In the genomic region with DNA sequence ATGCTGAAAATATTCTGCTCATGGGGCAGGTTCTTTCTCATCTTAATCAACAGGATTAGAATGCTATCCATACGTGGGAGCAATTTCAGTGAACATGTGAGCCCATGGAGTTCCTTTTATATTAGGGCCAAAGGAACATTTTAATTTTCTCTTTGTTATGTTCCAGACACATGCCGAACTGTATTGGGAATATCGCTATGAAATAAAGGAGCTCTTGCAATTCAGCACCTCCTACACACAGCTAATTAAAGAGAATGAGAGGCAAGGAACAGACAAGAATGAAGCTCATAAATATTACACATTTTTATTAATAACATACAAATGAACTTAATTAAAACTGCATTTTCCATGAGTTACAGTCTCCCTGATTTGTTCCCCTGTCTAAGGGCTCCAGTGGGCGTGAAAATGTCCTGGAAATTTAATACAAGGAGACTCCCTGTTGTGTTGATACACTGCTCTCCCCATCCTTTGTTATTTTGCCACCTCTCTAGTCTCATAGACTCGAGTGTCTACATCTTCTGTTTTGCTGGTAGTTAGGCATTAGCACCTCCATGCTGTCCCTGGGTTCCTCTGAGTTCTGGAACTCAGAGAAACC, we compare ENCODE assay signal across 26 mouse cellular contexts.
A peak's percentile ranks its signal among the peaks of the same experiment; 100 is the strongest.
DNase-seq lines count a peak whose midpoint lies in the region; ATAC-seq lines count a peak whose summit lies in the region.
"Had no signal": no experiment of that assay in that cellular context is flagged by ENCODE, and none has a peak within 500 bp of the region (broad histone marks: within the 10 kb centered on the region; RNA-seq: fewer than 3 reads in every experiment).

No protein-coding gene starts in this region.

- peak overlapping the region; percentile 52 for H3K27ac ChIP-seq in hindbrain, embryonic 13.5 days
- no peak overlapping the region for H3K27ac ChIP-seq in hindbrain, embryonic 12.5 days
- no peak overlapping the region for H3K27ac ChIP-seq in midbrain, embryonic 14.5 days (replicated peaks; ENCODE audit: low read depth, low read length)
- H3K27ac ChIP-seq in midbrain, embryonic 11.5 days (ENCODE audit: low read depth, low read length): no peak overlapping the region
- peak overlapping the region; percentile 17; the same call in 1 of the 2 replicates for H3K27ac ChIP-seq in midbrain, embryonic 16.5 days (ENCODE audit: low read length)
- H3K27ac ChIP-seq: embryonic facial prominence, embryonic 15.5 days; heart, embryonic 15.5 days; kidney, embryonic 15.5 days; limb, embryonic 15.5 days; liver, embryonic 15.5 days; lung, embryonic 15.5 days; neural tube, embryonic 12.5 days had no signal

- H3K27me3 ChIP-seq in hindbrain, embryonic 13.5 days: no peaks in the 10 kb centered on the region
- H3K27me3 ChIP-seq in hindbrain, embryonic 12.5 days: no peaks in the 10 kb centered on the region
- no peaks in the 10 kb centered on the region for H3K27me3 ChIP-seq in midbrain, embryonic 14.5 days (ENCODE audit: control insufficient read depth, insufficient read depth, low read length)
- H3K27me3 ChIP-seq in midbrain, embryonic 11.5 days (ENCODE audit: control insufficient read depth, insufficient read depth, low read length): no peaks in the 10 kb centered on the region
- no peaks in the 10 kb centered on the region for H3K27me3 ChIP-seq in midbrain, embryonic 16.5 days (ENCODE audit: control insufficient read depth, insufficient read depth, low read depth, low read length)
- H3K27me3 ChIP-seq: embryonic facial prominence, embryonic 15.5 days; heart, embryonic 15.5 days; kidney, embryonic 15.5 days; limb, embryonic 15.5 days; liver, embryonic 15.5 days; lung, embryonic 15.5 days; neural tube, embryonic 12.5 days had no signal

- no peak overlapping the region for H3K4me2 ChIP-seq in hindbrain, embryonic 13.5 days
- H3K4me2 ChIP-seq in hindbrain, embryonic 12.5 days (replicated peaks): no peak overlapping the region
- no peak overlapping the region for H3K4me2 ChIP-seq in midbrain, embryonic 14.5 days (ENCODE audit: low read length)
- H3K4me2 ChIP-seq in midbrain, embryonic 11.5 days: no peak overlapping the region
- H3K4me2 ChIP-seq in midbrain, embryonic 16.5 days (ENCODE audit: low read length): no peak overlapping the region
- H3K4me2 ChIP-seq: embryonic facial prominence, embryonic 15.5 days; heart, embryonic 15.5 days; kidney, embryonic 15.5 days; limb, embryonic 15.5 days; liver, embryonic 15.5 days; lung, embryonic 15.5 days; neural tube, embryonic 12.5 days had no signal

- H3K9me3 ChIP-seq in hindbrain, embryonic 13.5 days: no peaks in the 10 kb centered on the region; the same call in 1 of the 2 replicates
- H3K9me3 ChIP-seq in hindbrain, embryonic 12.5 days (replicated peaks): no peaks in the 10 kb centered on the region
- H3K9me3 ChIP-seq in midbrain, embryonic 14.5 days (ENCODE audit: control insufficient read depth, low read length): 0 out of 2 replicates have a peak, but pooled peaks cover 4% of the 10 kb centered on the region
- no peaks in the 10 kb centered on the region for H3K9me3 ChIP-seq in midbrain, embryonic 11.5 days (ENCODE audit: control insufficient read depth, low read length)
- H3K9me3 ChIP-seq in midbrain, embryonic 16.5 days (replicated peaks; ENCODE audit: control insufficient read depth, low read length, poor library complexity, severe bottlenecking): no peaks in the 10 kb centered on the region; the same call in 1 of the 2 replicates
- H3K9me3 ChIP-seq: embryonic facial prominence, embryonic 15.5 days; heart, embryonic 15.5 days; limb, embryonic 15.5 days; liver, embryonic 15.5 days; lung, embryonic 15.5 days; neural tube, embryonic 12.5 days had no signal

- no peak overlapping the region for H3K9ac ChIP-seq in hindbrain, embryonic 13.5 days
- no peak overlapping the region for H3K9ac ChIP-seq in hindbrain, embryonic 12.5 days
- no peak overlapping the region for H3K9ac ChIP-seq in midbrain, embryonic 14.5 days (replicated peaks; ENCODE audit: low read length)
- H3K9ac ChIP-seq in midbrain, embryonic 11.5 days (ENCODE audit: low read length): no peak overlapping the region
- no peak overlapping the region for H3K9ac ChIP-seq in midbrain, embryonic 16.5 days (ENCODE audit: low read depth, low read length)
- H3K9ac ChIP-seq: embryonic facial prominence, embryonic 15.5 days; heart, embryonic 15.5 days; kidney, embryonic 15.5 days; limb, embryonic 15.5 days; liver, embryonic 15.5 days; lung, embryonic 15.5 days; neural tube, embryonic 12.5 days had no signal

- intact Hi-C loops in left cerebral cortex, postnatal 14 days (cut with DNase I): no loop called here

- no peaks in the 10 kb centered on the region for H3K36me3 ChIP-seq in hindbrain, embryonic 13.5 days
- H3K36me3 ChIP-seq in hindbrain, embryonic 12.5 days: no peaks in the 10 kb centered on the region
- H3K36me3 ChIP-seq in midbrain, embryonic 14.5 days (ENCODE audit: control insufficient read depth, insufficient read depth, low read length): no peaks in the 10 kb centered on the region
- H3K36me3 ChIP-seq in midbrain, embryonic 11.5 days (ENCODE audit: control insufficient read depth, insufficient read depth, low read length): no peaks in the 10 kb centered on the region
- no peaks in the 10 kb centered on the region for H3K36me3 ChIP-seq in midbrain, embryonic 16.5 days (ENCODE audit: control insufficient read depth, insufficient read depth, low read length)
- H3K36me3 ChIP-seq: embryonic facial prominence, embryonic 15.5 days; heart, embryonic 15.5 days; kidney, embryonic 15.5 days; limb, embryonic 15.5 days; liver, embryonic 15.5 days; lung, embryonic 15.5 days; neural tube, embryonic 12.5 days had no signal

- no peak overlapping the region for H3K4me3 ChIP-seq in hindbrain, embryonic 13.5 days
- no peak overlapping the region for H3K4me3 ChIP-seq in hindbrain, embryonic 12.5 days
- no peak overlapping the region for H3K4me3 ChIP-seq in midbrain, embryonic 14.5 days (replicated peaks; ENCODE audit: low read depth, low read length)
- no peak overlapping the region for H3K4me3 ChIP-seq in midbrain, embryonic 11.5 days (ENCODE audit: low read depth, low read length)
- H3K4me3 ChIP-seq in midbrain, embryonic 16.5 days (ENCODE audit: low read depth, low read length): no peak overlapping the region
- H3K4me3 ChIP-seq: embryonic facial prominence, embryonic 15.5 days; heart, embryonic 15.5 days; kidney, embryonic 15.5 days; limb, embryonic 15.5 days; liver, embryonic 15.5 days; lung, embryonic 15.5 days; megakaryocyte, embryonic 14.5 days; neural tube, embryonic 12.5 days had no signal

- peak; percentile 24 for DNase-seq in midbrain, embryonic 14.5 days
- DNase-seq in midbrain, embryonic 11.5 days (ENCODE audit: low spot score, missing footprints): no peak
- no peak for DNase-seq in left cerebral cortex, postnatal 14 days (ENCODE audit: low spot score in 2 of 2)
- no peak for DNase-seq in kidney, adult 8-10 months
- DNase-seq: adrenal gland, postnatal 25 days; cerebellum, adult 11 months; cerebellum, adult 9-11 months; gastrocnemius, postnatal 36 days; heart, postnatal 36 days; layer of hippocampus, adult 9-11 months; lung, postnatal 36 days; right cerebral cortex, adult 18-20 months; right cerebral cortex, postnatal 4 days; thymus, adult 2 months had no signal

- ATAC-seq in hindbrain, embryonic 13.5 days (ENCODE audit: low FRiP score): peak; percentile 74; the same call in 1 of the 2 replicates
- ATAC-seq in hindbrain, embryonic 12.5 days (ENCODE audit: low FRiP score): no peak
- no peak for ATAC-seq in midbrain, embryonic 14.5 days (ENCODE audit: low FRiP score, low TSS enrichment)
- ATAC-seq in midbrain, embryonic 11.5 days (ENCODE audit: low FRiP score): no peak
- ATAC-seq in midbrain, embryonic 16.5 days: no peak; the same call in 1 of the 2 replicates
- ATAC-seq: intestine, postnatal 0 days had no signal

- H3K4me1 ChIP-seq in hindbrain, embryonic 13.5 days (replicated peaks): peaks cover 8% of the 10 kb centered on the region
- H3K4me1 ChIP-seq in hindbrain, embryonic 12.5 days: 0 out of 2 replicates have a peak, but pooled peaks cover 3% of the 10 kb centered on the region
- no peaks in the 10 kb centered on the region for H3K4me1 ChIP-seq in midbrain, embryonic 14.5 days (ENCODE audit: control insufficient read depth, insufficient read depth, low read length)
- H3K4me1 ChIP-seq in midbrain, embryonic 11.5 days (ENCODE audit: control insufficient read depth, insufficient read depth, low read length): no peaks in the 10 kb centered on the region
- no peaks in the 10 kb centered on the region for H3K4me1 ChIP-seq in midbrain, embryonic 16.5 days (ENCODE audit: control insufficient read depth, insufficient read depth, low read length)
- H3K4me1 ChIP-seq: embryonic facial prominence, embryonic 15.5 days; heart, embryonic 15.5 days; kidney, embryonic 15.5 days; limb, embryonic 15.5 days; liver, embryonic 15.5 days; neural tube, embryonic 12.5 days had no signal

- WGBS in hindbrain, embryonic 13.5 days: 51% methylated on average over 5 of the region's 5 CpGs
- 59% methylated on average over 5 of the region's 5 CpGs for WGBS in hindbrain, embryonic 12.5 days
- WGBS in midbrain, embryonic 14.5 days: 44% methylated on average over 5 of the region's 5 CpGs
- 85% methylated on average over 5 of the region's 5 CpGs for WGBS in midbrain, embryonic 11.5 days
- 52% methylated on average over 5 of the region's 5 CpGs for WGBS in midbrain, embryonic 16.5 days

Comparison
In these comparisons a context has a peak if more than half of its experiments do, and no peak if none do; other contexts are left out.
1. H3K27ac ChIP-seq: peak in hindbrain, embryonic 13.5 days (single experiment) and midbrain, embryonic 16.5 days (single experiment); none in hindbrain, embryonic 12.5 days (single experiment), midbrain, embryonic 14.5 days (single experiment) and midbrain, embryonic 11.5 days (single experiment).